Mouse (Mus musculus) embryonic facial prominence, embryonic 14.5 days (tissue): Measurements from ENCODE around the gene Smpd1. TPM values are rescaled to one million over a fixed set of nuclear protein-coding genes. Genes with fewer than 3 reads are reported as not detected.

Source experiments
- ATAC-seq: fragments of 200-750 bp; cut with Nextera tagmentation; 2 replicates; pipeline ENCODE4 v1.8.0; 2017; ENCODE audit warnings: low read depth, moderate number of reproducible peaks, moderate TSS enrichment
- DNase-seq: peaks from one replicate; pipeline ENCODE4 v3.0.0-alpha.2; 2015; ENCODE audit warnings: low spot score
- H3K27ac ChIP-seq: fragments of 300-500 bp; sonication (generic); replicated peaks from 2 replicates; pipeline ENCODE4 v1.5.1; 2014; ENCODE audit warnings: low read depth, mild to moderate bottlenecking, low read length, moderate library complexity
- H3K27me3 ChIP-seq: fragments of 300-500 bp; sonication (generic); replicated peaks from 2 replicates; pipeline ENCODE4 v1.6.1; 2014; ENCODE audit warnings: low read length; ENCODE audit not compliant: control insufficient read depth, insufficient read depth
- H3K36me3 ChIP-seq: fragments of 300-500 bp; sonication (generic); 2 replicates; pipeline ENCODE4 v1.6.1; 2014; ENCODE audit warnings: low read length, mixed read lengths; ENCODE audit not compliant: control insufficient read depth, insufficient read depth
- H3K4me1 ChIP-seq: fragments of 300-500 bp; sonication (generic); 2 replicates; pipeline ENCODE4 v1.6.1; 2014; ENCODE audit warnings: antibody characterized with exemption, low read length; ENCODE audit not compliant: control insufficient read depth, insufficient read depth
- H3K4me2 ChIP-seq: fragments of 300-500 bp; sonication (generic); 2 replicates; pipeline ENCODE4 v1.6.1; 2014; ENCODE audit warnings: low read depth, mild to moderate bottlenecking, low read length, moderate library complexity, mixed read lengths
- H3K4me3 ChIP-seq: fragments of 300-500 bp; sonication (generic); 2 replicates; pipeline ENCODE4 v1.5.1; 2014; ENCODE audit warnings: low read depth, mild to moderate bottlenecking, low read length
- H3K9ac ChIP-seq: fragments of 300-500 bp; sonication (generic); 2 replicates; pipeline ENCODE4 v1.6.1; 2014; ENCODE audit warnings: low read depth, mild to moderate bottlenecking, low read length, moderate library complexity, mixed read lengths
- H3K9me3 ChIP-seq: fragments of 300-500 bp; sonication (generic); 2 replicates; pipeline ENCODE4 v1.6.1; 2016; ENCODE audit warnings: low read length; ENCODE audit not compliant: control insufficient read depth
- WGBS: fragments of 180-500 bp; shearing (Covaris S2); extraction: QIAGEN DNeasy Blood & Tissue Kit; methylation state at CpG from one replicate; pipeline ENCODE4 v1.1.7; 2014; 5-methylcytosine and 5-hydroxymethylcytosine counted together
- polyA plus RNA-seq: library from polyadenylated mRNA; unstranded; fragments of >200 nt; fragmentation: Nextera tagmentation; extraction: Ambion mirVana; gene quantifications from 2 replicates; pipeline ENCODE4 v1.2.1, GENCODE M21; 2014

Smpd1 gene
- polyA plus RNA-seq, 1 experiment from 2014 or later: 51.8 TPM

- Histone ChIP-seq H3K27ac (no peak overlapping the region), H3K4me3 (no peak overlapping the region), H3K9ac (no peak overlapping the region), H3K9me3 (no peaks in the 10 kb centered on the region), H3K27me3 (no peaks in the 10 kb centered on the region), H3K36me3 (peaks cover 6% of the 10 kb centered on the region; the same call in 1 of the 2 replicates), H3K4me2 (no peak overlapping the region), H3K4me1 (0 out of 2 replicates have a peak, but pooled peaks cover 11% of the 10 kb centered on the region)
- 66% methylated on average over 2 of the region's 2 CpGs for WGBS
- no peak for DNase-seq
- no peak for ATAC-seq
Observed at GRCm38 (mm10) chr7:105578481-105578880, 24.3 kb downstream of the Smpd1 start.

- no peaks in the 10 kb centered on the region for H3K9me3 ChIP-seq
- peak overlapping the region; percentile 79 for H3K4me2 ChIP-seq
- no peaks in the 10 kb centered on the region for H3K36me3 ChIP-seq
- 0 out of 2 replicates have a peak, but pooled peaks cover 11% of the 10 kb centered on the region for H3K4me1 ChIP-seq
- 0% methylated on average over 11 of the region's 22 CpGs for WGBS
- peak overlapping the region; percentile 75 for H3K9ac ChIP-seq
- DNase-seq (peak; percentile 34), ATAC-seq (peak; percentile 65; the same call in 1 of the 2 replicates)
- H3K27ac ChIP-seq: peak overlapping the region; percentile 74
- H3K4me3 ChIP-seq: peak overlapping the region; percentile 76
- no peaks in the 10 kb centered on the region for H3K27me3 ChIP-seq
Observed at GRCm38 (mm10) chr7:105580627-105581089, 26.5 kb downstream of the Smpd1 start.

- DNase-seq (peak; percentile 81), ATAC-seq (peak; percentile 93)
- Histone ChIP-seq H3K27ac (peak within 1 kb of the TSS; percentile 74), H3K9me3 (no peaks in the 10 kb centered on the region), H3K4me3 (peak within 1 kb of the TSS; percentile 76), H3K36me3 (no peaks in the 10 kb centered on the region), H3K4me2 (peak within 1 kb of the TSS; percentile 79), H3K4me1 (0 out of 2 replicates have a peak, but pooled peaks cover 11% of the 10 kb centered on the region), H3K27me3 (no peaks in the 10 kb centered on the region), H3K9ac (peak within 1 kb of the TSS; percentile 75)
- 0% methylated on average over 22 of the region's 54 CpGs for whole genome bisulfite sequencing
Observed at GRCm38 (mm10) chr7:105581094-105581703, 27.0 kb downstream of the Smpd1 start, which contains the start of gene Apbb1. TSS of gene Apbb1 (minus strand) at chr7:105581653.

GRCm38 (mm10) chr7:105581959-105582358, 27.8 kb downstream of the Smpd1 start:
- ATAC-seq: no peak
- WGBS: 78% methylated on average over 2 of the region's 2 CpGs
- H3K9ac ChIP-seq: peak overlapping the region; percentile 75

GRCm38 (mm10) chr7:105588325-105588912, 34.3 kb downstream of the Smpd1 start:
- Histone ChIP-seq H3K9ac (no peak overlapping the region), H3K4me1 (no peaks in the 10 kb centered on the region), H3K4me3 (no peak overlapping the region), H3K9me3 (no peaks in the 10 kb centered on the region), H3K4me2 (no peak overlapping the region), H3K27me3 (no peaks in the 10 kb centered on the region), H3K36me3 (no peaks in the 10 kb centered on the region), H3K27ac (no peak overlapping the region)
- DNase-seq: no peak
- ATAC-seq: no peak
- WGBS: 59% methylated on average over 9 of the region's 9 CpGs

More at GRCm38 (mm10) chr7:105581959-105582358, 27.8 kb downstream of the Smpd1 start:
- DNase-seq: no peak
- H3K4me2 ChIP-seq: peak overlapping the region; percentile 79
- H3K4me3 ChIP-seq: peak overlapping the region; percentile 76
- no peaks in the 10 kb centered on the region for H3K9me3 ChIP-seq
- no peaks in the 10 kb centered on the region for H3K36me3 ChIP-seq
- 0 out of 2 replicates have a peak, but pooled peaks cover 11% of the 10 kb centered on the region for H3K4me1 ChIP-seq
- peak overlapping the region; percentile 74; the same call in 1 of the 2 replicates for H3K27ac ChIP-seq
- H3K27me3 ChIP-seq: no peaks in the 10 kb centered on the region

GRCm38 (mm10) chr7:105590097-105590496, 35.9 kb downstream of the Smpd1 start:
- Histone ChIP-seq H3K36me3 (no peaks in the 10 kb centered on the region), H3K27ac (no peak overlapping the region), H3K9ac (no peak overlapping the region), H3K4me2 (no peak overlapping the region), H3K27me3 (no peaks in the 10 kb centered on the region), H3K9me3 (no peaks in the 10 kb centered on the region), H3K4me1 (no peaks in the 10 kb centered on the region), H3K4me3 (no peak overlapping the region)
- DNase-seq (no peak), ATAC-seq (no peak)
- 21% methylated on average over 7 of the region's 7 CpGs for WGBS

GRCm38 (mm10) chr7:105602860-105603623, 48.9 kb downstream of the Smpd1 start:
- Histone ChIP-seq H3K4me3 (no peak overlapping the region), H3K27ac (no peak overlapping the region), H3K36me3 (no peaks in the 10 kb centered on the region), H3K9me3 (peaks cover 8% of the 10 kb centered on the region; the same call in 1 of the 2 replicates), H3K4me2 (no peak overlapping the region), H3K27me3 (no peaks in the 10 kb centered on the region), H3K4me1 (no peaks in the 10 kb centered on the region), H3K9ac (no peak overlapping the region)
- ATAC-seq (peak; percentile 65; the same call in 1 of the 2 replicates), DNase-seq (peak; percentile 55)
- 29% methylated on average over 9 of the region's 9 CpGs for WGBS
